Mouse (Mus musculus) hindbrain, embryonic 10.5 days (tissue): ENCODE measurements around the gene Gpd1. TPM values are rescaled to one million over a fixed set of nuclear protein-coding genes. Genes with fewer than 3 reads are reported as not detected.
A peak's percentile ranks its signal among the peaks of the same experiment; 100 is the strongest.
"Not testable (repeated sequence)": the region's sequence is repeated elsewhere in the genome, so short reads cannot be mapped to it uniquely, and the experiment has no call there.

Experiments used
- DNase-seq: peaks from one replicate; pipeline ENCODE4 v3.0.0-alpha.2; 2017; ENCODE audit warnings: low spot score
- H3K27ac ChIP-seq: fragments of 300-500 bp; sonication (generic); 2 replicates; pipeline ENCODE4 v1.5.1; 2016; ENCODE audit warnings: mild to moderate bottlenecking, moderate library complexity
- H3K27me3 ChIP-seq: fragments of 300-500 bp; sonication (generic); 2 replicates; pipeline ENCODE4 v1.6.1; 2016; ENCODE audit warnings: mild to moderate bottlenecking; ENCODE audit not compliant: poor library complexity, insufficient read depth, severe bottlenecking
- H3K36me3 ChIP-seq: fragments of 300-500 bp; sonication (generic); 2 replicates; pipeline ENCODE4 v1.6.1; 2016; ENCODE audit warnings: mild to moderate bottlenecking, moderate library complexity
- H3K4me1 ChIP-seq: fragments of 300-500 bp; sonication (generic); replicated peaks from 2 replicates; pipeline ENCODE4 v1.6.1; 2016; ENCODE audit warnings: mild to moderate bottlenecking
- H3K4me3 ChIP-seq: fragments of 300-500 bp; sonication (generic); 2 replicates; pipeline ENCODE4 v1.5.1; 2016; ENCODE audit warnings: mild to moderate bottlenecking, moderate library complexity
- H3K9me3 ChIP-seq: fragments of 300-500 bp; sonication (generic); 2 replicates; pipeline ENCODE4 v1.6.1; 2016; ENCODE audit warnings: mild to moderate bottlenecking, moderate library complexity
- WGBS: fragments of 180-500 bp; shearing (Covaris S2); methylation state at CpG from one replicate; pipeline ENCODE4 v1.1.7; 2016; 5-methylcytosine and 5-hydroxymethylcytosine counted together
- polyA plus RNA-seq: library from polyadenylated mRNA; unstranded; fragments of >200 nt; fragmentation: Nextera tagmentation; extraction: Ambion mirVana; gene quantifications from 2 replicates; pipeline ENCODE4 v1.2.1, GENCODE M21; 2016

Gene Gpd1
- polyA plus RNA-seq, 1 experiment from 2014 or later = 0.78 TPM

- Histone ChIP-seq H3K27me3 (no peaks in the 10 kb centered on the region), H3K9me3 (no peaks in the 10 kb centered on the region), H3K4me3 (no peak overlapping the region), H3K36me3 (no peaks in the 10 kb centered on the region), H3K27ac (no peak overlapping the region), H3K4me1 (peaks cover 12% of the 10 kb centered on the region)
- 93% methylated on average over 5 of the region's 5 CpGs for WGBS
- DNase-seq = no peak
Observed at GRCm38 (mm10) chr15:99684156-99684555, 33.2 kb upstream of the Gpd1 start.

DNA sequence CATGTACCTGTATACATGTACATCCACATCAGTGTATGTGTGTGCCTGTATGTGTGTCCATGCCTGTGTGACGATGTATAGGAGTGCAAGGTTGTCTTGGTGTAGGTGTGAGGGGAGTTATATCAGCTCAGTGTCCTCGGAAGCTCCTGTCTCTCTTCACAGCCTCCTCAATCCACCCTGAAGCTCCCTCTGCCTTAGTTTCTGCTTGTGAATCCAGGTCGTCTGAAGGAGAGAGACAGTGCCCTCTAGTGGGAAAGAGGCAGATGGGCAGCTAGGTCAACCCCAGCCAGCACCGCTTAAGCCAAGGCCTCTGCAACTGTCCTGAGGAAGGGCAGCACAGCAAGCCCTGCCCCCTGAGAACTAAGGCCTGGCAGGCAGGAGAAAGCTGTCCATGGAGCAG is 28.6 kb upstream of the Gpd1 start:
- Histone ChIP-seq H3K9me3 (no peaks in the 10 kb centered on the region), H3K27ac (peak overlapping the region; percentile 9; the same call in 1 of the 2 replicates), H3K4me3 (no peak overlapping the region), H3K36me3 (no peaks in the 10 kb centered on the region), H3K27me3 (0 out of 2 replicates have a peak, but pooled peaks cover 8% of the 10 kb centered on the region), H3K4me1 (peaks cover 38% of the 10 kb centered on the region)
- WGBS = 4% methylated on average over 4 of the region's 4 CpGs
- DNase-seq = peak; percentile 66

DNA sequence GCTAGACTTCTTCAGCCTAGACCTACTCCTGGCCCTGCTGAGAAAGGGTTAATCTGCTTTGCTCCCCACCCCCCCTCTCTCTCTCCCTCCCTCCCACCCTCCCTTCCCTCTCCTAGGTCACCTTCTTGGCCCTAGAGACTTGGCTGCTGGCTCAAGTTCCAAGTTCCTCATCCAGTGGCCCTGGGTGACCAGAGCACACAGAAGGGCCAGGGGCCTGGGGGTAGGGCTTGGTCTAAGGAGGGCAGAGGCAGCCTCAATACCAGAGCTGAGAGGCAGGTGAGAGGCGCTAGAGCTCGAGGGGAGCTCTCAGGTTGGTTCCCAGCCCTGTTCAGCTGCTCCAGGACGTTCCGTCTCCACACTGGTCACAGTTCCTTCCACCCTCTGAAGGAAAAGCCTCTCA is 26.4 kb upstream of the Gpd1 start:
- Histone ChIP-seq H3K27ac (peak overlapping the region; percentile 65; the same call in 1 of the 2 replicates), H3K4me3 (peak overlapping the region; percentile 6; the same call in 1 of the 2 replicates), H3K4me1 (peaks cover 47% of the 10 kb centered on the region), H3K27me3 (0 out of 2 replicates have a peak, but pooled peaks cover 8% of the 10 kb centered on the region), H3K9me3 (no peaks in the 10 kb centered on the region), H3K36me3 (peaks cover 5% of the 10 kb centered on the region; the same call in 1 of the 2 replicates)
- DNase-seq = peak; percentile 6
- WGBS = 29% methylated on average over 4 of the region's 4 CpGs

DNA sequence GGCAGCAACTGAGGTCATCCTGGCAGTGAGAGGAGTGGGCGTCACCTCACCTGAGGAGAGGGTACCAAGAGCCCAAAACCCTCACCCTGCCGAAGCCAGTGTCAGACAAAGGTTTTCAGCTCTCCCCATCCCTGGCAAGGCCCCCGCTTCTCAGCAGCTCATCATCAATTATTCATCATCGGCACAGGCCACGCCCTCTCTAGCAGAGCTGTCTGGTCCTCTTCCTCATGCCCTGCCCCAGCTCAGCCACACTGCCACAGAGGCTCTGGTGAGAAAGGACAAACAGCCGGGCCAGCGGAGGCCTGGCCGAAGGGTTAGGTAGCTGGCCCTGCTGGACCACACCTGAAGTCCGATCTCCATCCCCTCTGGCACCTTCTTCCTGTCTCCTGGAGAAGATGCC is 25.3 kb upstream of the Gpd1 start:
- H3K27me3 ChIP-seq = peaks cover 16% of the 10 kb centered on the region
- no peaks in the 10 kb centered on the region for H3K9me3 ChIP-seq
- H3K4me3 ChIP-seq = peak overlapping the region; percentile 18; the same call in 1 of the 2 replicates
- H3K27ac ChIP-seq = peak overlapping the region; percentile 82
- 57% methylated on average over 9 of the region's 9 CpGs for WGBS
- DNase-seq = peak; percentile 31
- peaks cover 49% of the 10 kb centered on the region for H3K4me1 ChIP-seq
- peaks cover 14% of the 10 kb centered on the region; the same call in 1 of the 2 replicates for H3K36me3 ChIP-seq

DNA sequence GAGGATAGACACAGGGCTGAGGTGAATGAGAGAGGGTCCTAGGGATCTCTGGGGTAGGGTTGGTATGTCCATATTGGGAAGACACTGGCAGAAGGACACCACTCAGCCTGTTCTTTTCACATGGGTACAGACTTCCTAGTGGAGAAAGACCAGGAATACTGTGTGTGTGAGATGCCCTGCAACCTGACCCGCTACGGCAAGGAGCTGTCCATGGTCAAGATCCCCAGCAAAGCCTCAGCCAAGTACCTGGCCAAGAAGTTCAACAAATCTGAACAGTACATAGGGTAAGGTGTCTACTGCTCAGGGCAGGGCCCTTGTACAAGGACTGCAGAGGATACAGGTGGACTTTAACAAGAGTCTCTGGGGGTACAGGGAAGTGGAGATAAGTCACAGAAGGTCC is 20.0 kb upstream of the Gpd1 start:
- H3K36me3 ChIP-seq = peaks cover 30% of the 10 kb centered on the region; the same call in 1 of the 2 replicates
- H3K27me3 ChIP-seq = peaks cover 28% of the 10 kb centered on the region
- no peak for DNase-seq
- WGBS = 44% methylated on average over 2 of the region's 2 CpGs
- H3K4me3 ChIP-seq = no peak overlapping the region
- H3K4me1 ChIP-seq = peaks cover 48% of the 10 kb centered on the region
- no peaks in the 10 kb centered on the region for H3K9me3 ChIP-seq
- H3K27ac ChIP-seq = no peak overlapping the region

DNA sequence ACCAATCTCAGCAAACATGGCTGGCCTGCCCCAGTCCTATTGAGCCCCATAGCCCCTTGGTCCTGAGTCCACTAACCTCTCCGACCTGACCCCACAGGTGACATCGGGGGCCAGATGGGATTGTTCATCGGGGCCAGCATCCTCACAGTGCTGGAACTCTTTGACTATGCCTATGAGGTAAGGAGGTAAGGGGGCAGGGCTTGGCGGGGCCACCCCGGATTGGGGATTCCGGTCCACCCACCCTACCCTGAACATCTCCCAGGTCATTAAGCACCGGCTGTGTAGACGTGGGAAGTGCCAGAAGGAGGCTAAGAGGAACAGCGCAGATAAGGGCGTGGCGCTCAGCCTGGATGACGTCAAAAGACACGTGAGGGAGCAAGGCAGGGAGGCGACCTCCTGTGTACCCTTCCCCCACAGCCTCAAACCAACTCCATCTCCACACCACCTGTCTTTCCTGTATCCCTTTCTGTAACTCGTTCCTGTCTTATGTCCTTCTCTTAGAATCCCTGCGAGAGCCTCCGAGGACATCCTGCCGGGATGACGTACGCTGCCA is 18.7 kb upstream of the Gpd1 start:
- H3K9me3 ChIP-seq = no peaks in the 10 kb centered on the region
- H3K4me1 ChIP-seq = peaks cover 54% of the 10 kb centered on the region
- H3K36me3 ChIP-seq = peaks cover 37% of the 10 kb centered on the region
- no peak for DNase-seq
- WGBS = 44% methylated on average over 20 of the region's 20 CpGs
- peaks cover 28% of the 10 kb centered on the region for H3K27me3 ChIP-seq
- no peak overlapping the region for H3K27ac ChIP-seq
- no peak overlapping the region for H3K4me3 ChIP-seq

GRCm38 (mm10) chr15:99699715-99700114 is 17.6 kb upstream of the Gpd1 start:
- no peaks in the 10 kb centered on the region for H3K9me3 ChIP-seq
- H3K4me3 ChIP-seq = no peak overlapping the region
- H3K27ac ChIP-seq = no peak overlapping the region
- no peak for DNase-seq
- 88% methylated on average over 10 of the region's 10 CpGs for WGBS
- H3K27me3 ChIP-seq = peaks cover 28% of the 10 kb centered on the region
- peaks cover 59% of the 10 kb centered on the region for H3K4me1 ChIP-seq
- peaks cover 48% of the 10 kb centered on the region for H3K36me3 ChIP-seq

- 89% methylated on average over 18 of the region's 18 CpGs for WGBS
- no peak for DNase-seq
- peaks cover 28% of the 10 kb centered on the region for H3K27me3 ChIP-seq
- H3K4me3 ChIP-seq = no peak overlapping the region
- H3K4me1 ChIP-seq = peaks cover 59% of the 10 kb centered on the region
- H3K27ac ChIP-seq = no peak overlapping the region
- no peaks in the 10 kb centered on the region for H3K9me3 ChIP-seq
- H3K36me3 ChIP-seq = peaks cover 49% of the 10 kb centered on the region
Observed at GRCm38 (mm10) chr15:99700219-99701106, 16.9 kb upstream of the Gpd1 start.

- DNase-seq, H3K9me3 ChIP-seq: not testable (repeated sequence)
- Histone ChIP-seq H3K27ac (peak overlapping the region; percentile 100), H3K27me3 (peaks cover 25% of the 10 kb centered on the region), H3K4me1 (peaks cover 59% of the 10 kb centered on the region), H3K4me3 (peak overlapping the region; percentile 88), H3K36me3 (peaks cover 50% of the 10 kb centered on the region)
- 48% methylated on average over 16 of the region's 16 CpGs for WGBS
Observed at GRCm38 (mm10) chr15:99701640-99701998, 15.7 kb upstream of the Gpd1 start.

GRCm38 (mm10) chr15:99701999-99702900 is 15.1 kb upstream of the Gpd1 start, which contains the start of gene Smarcd1:
Gene Smarcd1, plus strand, starts transcription at chr15:99702129.
- peaks cover 51% of the 10 kb centered on the region for H3K36me3 ChIP-seq
- peak; percentile 98 for DNase-seq
- H3K4me3 ChIP-seq = peak within 1 kb of the TSS; percentile 88
- H3K4me1 ChIP-seq = peaks cover 56% of the 10 kb centered on the region
- peaks cover 18% of the 10 kb centered on the region for H3K27me3 ChIP-seq
- under 1% methylated on average over 71 of the region's 71 CpGs for WGBS
- no peaks in the 10 kb centered on the region for H3K9me3 ChIP-seq
- H3K27ac ChIP-seq = peak within 1 kb of the TSS; percentile 100

DNA sequence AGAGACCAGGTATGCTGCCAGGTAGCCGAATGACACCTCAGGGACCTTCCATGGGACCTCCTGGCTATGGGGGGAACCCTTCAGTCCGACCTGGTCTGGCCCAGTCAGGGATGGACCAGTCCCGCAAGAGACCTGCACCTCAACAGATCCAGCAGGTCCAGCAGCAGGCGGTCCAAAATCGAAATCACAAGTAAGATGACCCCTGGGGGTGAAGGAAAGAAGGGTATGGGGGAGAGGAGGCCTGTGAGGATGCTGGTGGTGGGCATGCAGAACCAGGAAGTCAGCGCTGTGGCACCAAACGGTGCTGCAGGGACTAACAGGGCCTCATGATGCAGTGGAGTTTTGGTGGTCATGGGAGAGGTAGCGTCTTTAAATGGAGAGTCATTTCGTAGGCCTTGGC is 14.2 kb upstream of the Gpd1 start:
- Histone ChIP-seq H3K4me1 (peaks cover 56% of the 10 kb centered on the region), H3K27ac (peak overlapping the region; percentile 100)

GRCm38 (mm10) chr15:99703676-99704040 is 13.7 kb upstream of the Gpd1 start:
- Histone ChIP-seq H3K36me3 (peaks cover 62% of the 10 kb centered on the region), H3K27me3 (0 out of 2 replicates have a peak, but pooled peaks cover 5% of the 10 kb centered on the region), H3K9me3 (no peaks in the 10 kb centered on the region), H3K4me1 (peaks cover 53% of the 10 kb centered on the region), H3K27ac (peak overlapping the region; percentile 100), H3K4me3 (peak overlapping the region; percentile 88)
- no peak for DNase-seq
- 67% methylated on average over 5 of the region's 5 CpGs for WGBS

More for the DNA sequence above, 14.2 kb upstream of the Gpd1 start:
- WGBS = 56% methylated on average over 9 of the region's 9 CpGs
- no peak for DNase-seq
- Histone ChIP-seq H3K36me3 (peaks cover 57% of the 10 kb centered on the region), H3K4me3 (peak overlapping the region; percentile 88), H3K27me3 (peaks cover 10% of the 10 kb centered on the region), H3K9me3 (no peaks in the 10 kb centered on the region)
